Mouse (Mus musculus): Measurements from ENCODE around the gene Zfp235. TPM values are rescaled to one million over a fixed set of nuclear protein-coding genes. Genes with fewer than 3 reads are reported as not detected.

Zfp235 gene
- 1 to 10 TPM; 3.5 TPM for total RNA-seq (2021)
- long read RNA-seq, experiment 1, transcript Zfp235-201 (4 exons, 3,373 nt) = major isoform, 7 of 8 reads
- long read RNA-seq, experiment 1, partial matches to known transcripts = 0 of 8 reads
- long read RNA-seq, experiment 1, other reads (novel, unspliced or antisense) = 1 of 8 reads
- long read RNA-seq, experiment 2, transcript Zfp235-201 (4 exons, 3,373 nt) = major isoform, 5 of 7 reads
- long read RNA-seq, experiment 2, partial matches to known transcripts = 0 of 7 reads
- long read RNA-seq, experiment 2, other reads (novel, unspliced or antisense) = 1 of 7 reads

DNA sequence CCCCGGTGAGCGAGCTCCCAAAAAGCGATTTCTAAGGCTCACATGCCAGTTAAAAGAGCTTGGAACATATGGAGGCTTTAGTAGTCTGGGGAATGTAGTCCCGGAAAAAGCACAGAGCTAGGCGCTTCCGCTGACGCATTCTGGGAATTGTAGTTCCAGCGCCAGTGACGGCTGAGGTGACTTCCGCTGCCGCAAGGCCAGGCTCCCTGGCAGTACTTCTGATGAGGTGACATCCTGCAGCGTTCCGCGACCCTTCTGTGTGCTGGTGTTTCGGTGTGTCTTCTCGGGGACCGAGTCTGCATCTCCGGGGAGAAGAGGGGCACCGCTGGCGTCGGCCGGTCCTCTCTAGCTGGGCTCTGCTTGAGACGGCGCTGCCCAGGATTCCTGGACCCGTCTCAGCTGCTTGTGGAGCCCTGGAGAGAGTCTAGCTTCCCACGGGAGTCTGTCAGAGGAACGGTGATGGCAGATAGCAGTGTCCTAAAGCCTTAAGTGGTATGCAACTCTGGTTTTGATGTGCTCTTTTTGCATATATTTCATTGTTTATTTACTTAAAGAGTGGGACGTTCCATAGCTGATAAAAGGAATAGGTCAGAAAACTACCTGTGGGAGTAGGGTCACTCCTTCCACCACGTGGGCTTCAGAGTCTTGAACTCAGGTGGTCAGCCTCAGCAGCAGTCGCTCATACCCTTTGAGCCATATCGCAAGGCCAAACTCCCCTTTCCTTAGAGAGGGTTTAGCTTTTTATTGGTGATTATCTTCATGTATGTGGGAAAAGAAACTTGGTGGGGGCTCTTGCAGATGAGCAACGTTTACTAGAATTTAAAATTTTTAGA lies at the start of gene Zfp235:
Gene Zfp235, plus strand, starts transcription at position 174 of the 833 bp plus-strand sequence.
- DNase-seq (ENCODE audit: low spot score) = peak; percentile 89

DNA sequence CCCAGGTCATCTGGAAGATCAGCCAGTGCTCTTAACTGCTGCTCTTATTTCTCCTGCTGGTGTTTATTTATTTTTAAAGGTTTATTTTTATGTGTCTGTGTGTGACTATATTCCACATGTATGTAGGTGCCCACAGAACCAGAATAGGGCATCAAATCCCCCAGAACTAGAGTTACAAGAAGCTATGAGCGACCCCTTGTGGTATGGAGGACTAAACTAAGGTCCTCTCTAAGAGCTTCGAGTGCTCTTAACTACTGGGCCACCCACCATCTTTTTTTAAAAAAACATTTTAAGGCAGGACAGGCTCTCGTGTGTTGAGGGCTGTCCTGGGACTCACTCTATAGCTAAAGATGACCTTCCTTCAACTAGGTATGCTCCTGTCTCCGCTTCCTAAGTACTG lies 47.1 kb upstream of the Zfp235 start:
- DNase-seq (ENCODE audit: low spot score) = no peak

DNA sequence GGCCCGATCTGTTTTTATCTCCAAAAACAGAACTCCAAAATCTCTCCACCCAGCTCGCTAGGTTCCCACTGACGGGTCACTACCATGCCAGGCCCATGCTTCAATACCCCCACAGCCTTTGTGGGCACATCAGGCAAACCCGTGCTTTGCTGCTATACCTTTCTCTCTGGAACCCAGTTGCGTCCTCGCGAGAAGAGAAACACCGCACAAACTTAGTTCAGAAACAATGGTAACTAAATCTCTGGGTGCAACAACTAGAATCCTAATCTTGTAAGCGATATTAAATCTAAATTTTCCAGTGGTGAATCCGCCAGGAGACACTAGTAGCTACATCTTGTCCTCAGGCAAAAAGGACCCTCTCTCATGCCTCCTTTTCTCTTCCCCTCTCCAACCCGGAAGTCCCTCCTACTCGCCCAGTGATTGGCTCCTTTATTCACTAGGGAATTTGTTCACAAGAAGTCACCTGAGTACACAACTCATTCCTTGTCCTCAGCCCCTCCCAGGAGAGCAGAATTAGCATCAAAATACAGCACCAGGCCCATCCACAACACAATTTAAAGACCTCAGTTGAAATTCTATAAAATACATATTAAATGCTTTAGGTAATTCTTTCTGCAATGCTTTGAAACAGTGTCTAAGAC lies 46.4 kb upstream of the Zfp235 start:
- DNase-seq (ENCODE audit: low spot score) = no peak

DNA sequence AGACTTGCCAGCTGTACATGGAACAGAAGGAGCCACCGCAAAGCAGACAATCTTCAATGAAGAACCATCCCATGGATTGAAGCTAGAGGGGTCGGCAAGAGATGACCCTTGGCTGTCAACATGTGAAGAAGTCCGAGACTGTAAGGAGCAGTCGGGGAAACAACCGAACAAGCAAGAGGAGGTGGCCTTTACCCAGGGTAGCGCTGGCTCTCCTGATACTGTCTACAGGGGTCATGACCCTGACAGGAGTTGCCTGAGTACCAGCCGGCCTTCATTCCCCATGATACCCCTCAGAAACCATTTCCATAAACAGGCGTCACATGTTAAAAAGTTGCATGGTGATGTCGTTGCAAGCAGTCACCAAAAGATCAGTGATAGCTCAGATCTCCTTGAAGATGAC lies 29.6 kb upstream of the Zfp235 start:
- no peak for DNase-seq (ENCODE audit: low spot score)

DNA sequence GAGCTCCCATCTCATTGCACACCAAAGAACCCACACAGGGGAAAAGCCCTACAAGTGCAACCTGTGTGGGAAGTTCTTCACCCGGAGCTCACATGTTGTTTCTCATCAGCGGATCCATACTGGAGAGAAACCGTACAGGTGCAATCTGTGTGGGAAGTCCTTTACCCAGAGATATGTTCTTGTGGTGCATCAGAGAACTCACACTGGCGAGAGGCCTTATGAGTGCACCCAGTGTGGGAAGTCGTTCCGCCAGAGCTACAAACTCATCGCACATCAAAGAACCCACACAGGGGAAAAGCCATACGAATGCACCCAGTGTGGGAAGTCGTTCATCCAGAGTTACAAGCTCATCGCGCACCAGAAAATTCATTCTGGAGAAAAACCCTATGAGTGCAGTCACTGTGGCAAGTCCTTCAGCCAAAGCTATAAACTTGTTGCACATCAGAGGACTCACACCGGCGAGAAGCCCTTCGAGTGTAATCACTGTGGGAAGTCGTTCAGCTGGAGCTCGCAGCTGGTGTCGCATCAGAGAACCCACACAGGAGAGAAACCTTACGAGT lies 28.7 kb upstream of the Zfp235 start:
- no peak for DNase-seq (ENCODE audit: low spot score)

DNA sequence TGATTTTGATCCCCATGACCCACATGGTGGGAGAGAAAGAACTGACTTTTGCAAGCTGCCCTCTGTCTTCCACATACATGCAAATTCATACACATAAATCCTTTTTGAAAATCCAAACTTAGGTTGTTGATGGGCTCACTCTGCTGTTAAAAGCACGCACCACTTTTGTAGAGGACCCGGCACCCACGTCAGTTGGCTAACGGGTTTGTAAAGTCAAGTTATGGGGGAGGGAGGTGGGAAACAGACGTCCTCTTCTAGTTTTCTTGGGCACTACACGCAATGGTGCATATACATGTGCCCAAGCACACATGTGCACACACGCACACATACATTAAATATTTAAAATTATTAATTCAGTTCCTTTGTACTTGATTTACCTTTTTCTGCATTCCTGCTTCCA lies 23.1 kb upstream of the Zfp235 start:
- no peak for DNase-seq (ENCODE audit: low spot score)

DNA sequence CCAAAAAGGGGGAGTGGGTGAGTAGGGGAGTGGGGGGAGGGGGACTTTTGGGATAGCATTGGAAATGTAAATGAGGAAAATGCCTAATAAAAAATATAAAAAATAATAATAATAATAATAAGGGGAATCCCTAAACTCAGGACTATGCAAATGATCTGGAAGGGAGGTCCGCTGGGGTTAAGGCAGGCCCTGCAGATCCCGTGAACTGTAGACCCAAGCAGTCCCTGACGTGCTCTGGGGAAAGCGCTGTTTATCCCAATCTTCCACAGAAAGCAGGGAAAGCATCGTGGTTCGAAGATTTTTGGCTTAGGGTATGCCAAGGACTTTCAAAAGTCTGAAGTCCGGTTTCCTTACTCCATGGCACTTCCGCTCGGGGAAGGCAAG lies 22.2 kb upstream of the Zfp235 start:
- DNase-seq (ENCODE audit: low spot score) = no peak

DNA sequence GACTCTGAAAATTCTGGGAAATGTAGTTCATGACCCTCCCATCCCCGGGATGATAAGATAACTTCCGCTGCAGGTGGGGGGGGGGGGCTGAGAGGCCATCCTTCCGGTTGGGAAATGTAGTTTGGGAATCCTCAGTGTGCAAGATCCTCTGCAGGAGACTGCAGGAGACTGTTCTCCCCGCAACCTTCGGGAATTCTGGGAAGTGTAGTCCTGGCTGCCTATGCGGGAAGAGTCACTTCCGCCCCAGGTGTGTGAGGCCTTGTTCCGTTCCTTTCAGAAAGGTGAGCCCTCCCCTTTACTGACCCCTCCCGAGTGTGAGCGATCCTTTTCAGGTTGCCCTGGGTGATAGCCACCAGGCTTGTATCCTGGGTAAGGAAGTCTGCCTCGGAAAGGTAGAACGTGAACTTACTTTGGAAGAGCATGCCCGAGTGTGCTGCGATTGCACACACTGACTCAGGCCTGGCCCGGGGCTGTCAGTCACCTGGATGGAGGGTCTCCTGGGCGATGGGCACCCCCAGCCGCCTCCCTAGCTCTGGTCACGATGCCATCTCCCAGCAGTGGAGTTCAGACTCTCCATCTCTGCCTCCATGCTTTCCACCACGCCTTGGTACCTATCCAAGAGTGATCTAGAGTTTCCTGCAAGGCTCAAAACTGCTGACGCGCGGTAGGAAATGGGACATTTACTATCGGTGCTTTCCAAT lies 21.7 kb upstream of the Zfp235 start, which contains the start of gene Zfp112:
Gene Zfp112, plus strand, starts transcription at position 159 of the 701 bp plus-strand sequence.
- DNase-seq (ENCODE audit: low spot score) = peak; percentile 87

DNA sequence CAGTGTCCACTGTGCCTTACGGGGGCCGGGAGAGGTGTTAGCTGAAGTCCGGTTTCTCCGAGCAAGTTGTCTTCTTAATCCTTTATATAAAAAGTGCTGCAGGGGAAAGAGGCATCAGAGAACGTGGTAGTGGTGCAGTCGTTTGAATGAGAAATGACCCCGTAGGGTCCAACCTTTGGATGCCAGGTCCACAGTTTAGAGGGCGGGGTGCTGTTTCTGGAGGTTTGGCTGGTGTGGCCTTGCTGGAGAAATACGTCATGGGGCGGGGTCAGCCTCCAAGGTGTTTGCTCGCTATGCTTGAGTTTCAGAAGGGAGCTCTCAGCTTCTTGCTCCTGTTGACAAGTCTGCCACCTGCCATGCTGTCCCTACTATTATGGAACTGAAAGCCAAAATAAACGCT lies 21.0 kb upstream of the Zfp235 start:
- DNase-seq (ENCODE audit: low spot score) = peak; percentile 45

DNA sequence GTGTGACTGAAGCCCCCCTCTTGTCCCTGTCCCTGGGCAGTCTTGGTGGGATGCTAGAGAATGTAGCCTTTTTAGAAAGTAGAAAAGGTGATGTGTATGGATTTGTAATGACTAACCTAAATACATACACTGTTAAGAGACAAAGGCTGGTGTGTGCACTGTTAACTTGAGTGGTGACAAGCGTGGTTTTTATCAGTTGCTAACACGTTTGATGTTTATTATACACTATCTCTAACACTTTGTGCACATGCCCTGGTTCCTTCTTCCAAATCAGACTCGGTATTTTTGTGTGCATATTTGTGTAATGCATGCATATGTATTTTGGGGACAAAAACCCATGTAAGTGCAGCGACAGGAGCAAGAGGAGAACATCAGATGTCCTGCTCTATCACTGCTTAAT lies 17.3 kb upstream of the Zfp235 start:
- no peak for DNase-seq (ENCODE audit: low spot score)

DNA sequence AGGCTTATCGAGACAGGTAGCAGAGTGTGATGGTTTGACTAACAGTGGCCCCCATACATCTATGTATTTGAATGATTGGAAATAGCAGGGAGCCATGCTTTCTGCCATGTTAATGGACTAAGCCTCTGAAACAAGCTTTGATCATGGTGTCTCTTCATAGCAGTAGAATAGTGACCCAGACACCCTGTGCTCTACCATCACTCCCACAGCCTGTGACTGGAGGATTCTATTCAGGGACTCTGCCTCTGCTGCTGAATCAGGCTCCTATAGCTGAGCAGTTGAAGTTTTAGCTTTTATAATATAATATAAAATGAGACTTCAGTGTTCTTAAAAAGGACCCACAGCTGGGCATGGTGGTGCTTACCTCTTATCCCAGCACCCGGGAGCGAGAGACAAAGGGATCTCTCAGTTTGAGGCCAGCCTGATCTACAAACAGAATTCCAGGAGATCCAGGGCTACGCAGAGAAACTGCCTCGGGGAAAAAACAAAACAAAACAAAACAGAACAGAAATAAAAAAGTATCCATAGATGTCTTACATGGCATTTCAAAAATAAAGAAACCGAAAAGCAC lies 459 bp upstream of the Zfp235 start:
- no peak for DNase-seq (ENCODE audit: low spot score)

DNA sequence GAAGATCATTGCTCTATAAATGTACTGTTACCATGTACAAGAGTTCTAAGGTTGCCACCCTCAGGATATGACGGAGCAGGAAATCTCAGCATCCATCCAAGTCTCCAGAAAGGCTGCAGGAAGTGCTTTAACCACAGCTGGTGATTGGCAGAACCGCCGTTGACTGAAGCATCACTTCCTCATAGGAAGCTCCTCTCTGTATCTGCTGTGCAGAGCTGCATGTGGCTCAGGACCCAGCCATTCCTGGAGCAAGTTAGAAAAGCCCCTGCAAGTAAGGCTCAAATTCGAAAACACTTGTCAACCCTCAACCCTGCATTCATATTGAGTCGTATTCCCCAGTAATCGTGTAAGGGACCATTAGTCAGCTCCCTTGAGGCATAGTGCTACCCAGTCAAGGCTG lies 8.6 kb downstream of the Zfp235 start:
- no peak for DNase-seq (ENCODE audit: low spot score)

DNA sequence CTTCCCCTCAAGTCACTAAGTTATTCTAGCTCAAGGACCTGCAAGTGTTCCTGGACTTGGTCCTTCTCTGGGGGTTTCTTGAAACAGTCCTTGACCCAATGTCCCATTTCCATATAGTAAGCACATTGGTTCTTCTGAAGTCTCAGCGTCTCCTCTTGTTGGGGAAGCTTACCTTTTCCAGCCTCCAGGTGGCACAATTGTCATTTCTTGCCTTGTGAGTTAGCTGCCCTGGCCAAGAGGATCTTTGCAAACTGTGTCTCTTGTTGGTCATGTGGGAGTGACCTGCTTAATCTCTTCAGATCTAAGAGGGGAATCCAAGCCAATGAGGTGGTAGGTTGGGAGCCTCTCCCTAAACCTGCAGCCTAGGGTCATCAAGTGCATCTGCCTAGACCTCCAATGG lies 19.3 kb downstream of the Zfp235 start:
- DNase-seq (ENCODE audit: low spot score) = no peak

DNA sequence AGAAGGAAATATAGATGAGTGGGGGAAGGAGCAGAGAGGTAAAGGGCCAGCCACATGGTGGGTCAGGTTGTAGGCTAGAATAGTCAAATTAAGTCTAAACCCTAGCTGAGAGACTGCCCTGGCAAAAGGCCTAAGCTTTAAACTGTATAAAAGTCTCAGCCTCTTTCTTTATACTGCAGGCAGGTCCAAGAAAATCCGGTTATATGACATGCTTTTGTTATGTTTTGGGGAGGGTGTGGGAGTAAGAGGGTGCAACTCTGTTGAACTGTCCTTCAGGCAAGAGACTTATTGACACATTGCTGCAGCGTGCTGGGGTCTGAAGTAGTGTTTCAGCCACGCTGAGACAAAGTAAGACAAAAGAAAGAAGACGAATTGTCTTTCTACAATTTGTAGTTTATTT lies 38.2 kb downstream of the Zfp235 start:
- no peak for DNase-seq (ENCODE audit: low spot score)

DNA sequence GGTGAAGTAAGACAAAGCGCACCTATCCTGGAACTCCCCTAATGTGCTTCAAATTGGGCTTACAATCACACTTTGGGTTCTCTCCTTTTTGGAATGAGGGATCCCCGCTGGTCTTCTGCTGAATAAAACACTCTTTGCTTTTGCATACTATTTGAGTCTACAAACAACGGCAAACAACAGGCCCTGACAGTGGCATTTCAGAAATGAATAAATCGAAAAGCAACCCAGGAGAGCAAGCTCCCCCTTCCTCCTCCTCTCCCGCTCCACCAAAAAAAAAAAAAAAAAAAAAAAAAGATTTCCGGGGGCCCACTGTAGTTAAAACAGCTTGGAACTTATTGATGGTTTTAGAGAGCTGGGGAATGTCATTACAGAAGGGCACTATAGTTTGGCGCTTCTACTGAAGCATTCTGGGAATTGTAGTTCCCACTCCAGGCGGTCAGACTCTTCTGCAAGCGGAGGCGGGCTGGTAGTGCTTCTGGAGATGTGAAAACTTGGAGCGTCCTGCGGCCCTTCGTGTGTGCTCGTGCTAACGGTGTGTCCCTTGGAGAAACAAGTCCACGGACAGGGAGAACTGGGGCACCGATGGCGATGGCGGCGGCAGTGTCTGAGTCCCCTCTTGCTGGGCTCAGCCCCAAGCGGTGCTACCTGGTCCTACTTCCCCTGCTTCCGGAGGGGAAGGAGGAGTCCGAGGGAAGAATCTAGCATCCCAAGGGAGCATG lies 40.8 kb downstream of the Zfp235 start, which contains the start of gene Zfp114:
Gene Zfp114, plus strand, starts transcription at position 443 of the 719 bp plus-strand sequence.
- peak; percentile 21 for DNase-seq (ENCODE audit: low spot score)

DNA sequence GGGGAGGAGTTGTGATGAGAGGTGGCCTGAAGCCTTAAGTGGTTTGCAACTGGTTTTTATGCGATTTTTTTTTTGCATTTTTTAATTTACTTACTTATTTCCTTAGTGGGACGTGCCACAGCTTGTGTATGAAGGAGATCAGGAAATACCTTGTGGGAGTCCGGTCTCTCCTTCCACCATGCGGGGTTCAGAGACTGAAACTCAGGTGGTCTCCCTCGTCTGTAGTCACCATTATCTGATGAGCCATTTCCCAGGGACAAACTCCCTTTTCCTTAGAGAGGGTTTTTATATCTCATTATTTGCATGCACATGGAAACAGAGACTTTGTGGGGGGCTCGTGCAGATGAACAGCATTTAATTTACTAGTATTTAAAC lies 41.4 kb downstream of the Zfp235 start:
- DNase-seq (ENCODE audit: low spot score) = no peak

DNA sequence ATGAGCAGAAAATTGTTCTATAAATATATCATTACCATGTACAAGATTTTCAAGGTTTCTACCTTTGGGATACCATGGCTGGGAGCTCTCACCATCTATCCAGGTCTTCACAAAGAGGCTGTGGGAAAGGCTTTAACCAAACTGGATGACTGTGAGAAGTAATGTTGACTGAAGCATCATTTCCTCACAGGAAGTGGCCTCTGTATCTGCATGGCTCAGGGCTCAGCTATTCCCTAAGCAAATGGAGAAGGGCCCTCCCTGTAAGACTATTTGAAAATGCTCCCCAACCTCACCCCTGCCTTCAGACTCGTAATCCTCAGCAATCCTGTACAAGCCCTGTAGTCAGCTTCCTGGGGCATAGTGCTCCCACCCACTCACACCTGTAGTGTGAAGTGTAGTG lies 53.6 kb downstream of the Zfp235 start:
- DNase-seq (ENCODE audit: low spot score) = no peak

DNA sequence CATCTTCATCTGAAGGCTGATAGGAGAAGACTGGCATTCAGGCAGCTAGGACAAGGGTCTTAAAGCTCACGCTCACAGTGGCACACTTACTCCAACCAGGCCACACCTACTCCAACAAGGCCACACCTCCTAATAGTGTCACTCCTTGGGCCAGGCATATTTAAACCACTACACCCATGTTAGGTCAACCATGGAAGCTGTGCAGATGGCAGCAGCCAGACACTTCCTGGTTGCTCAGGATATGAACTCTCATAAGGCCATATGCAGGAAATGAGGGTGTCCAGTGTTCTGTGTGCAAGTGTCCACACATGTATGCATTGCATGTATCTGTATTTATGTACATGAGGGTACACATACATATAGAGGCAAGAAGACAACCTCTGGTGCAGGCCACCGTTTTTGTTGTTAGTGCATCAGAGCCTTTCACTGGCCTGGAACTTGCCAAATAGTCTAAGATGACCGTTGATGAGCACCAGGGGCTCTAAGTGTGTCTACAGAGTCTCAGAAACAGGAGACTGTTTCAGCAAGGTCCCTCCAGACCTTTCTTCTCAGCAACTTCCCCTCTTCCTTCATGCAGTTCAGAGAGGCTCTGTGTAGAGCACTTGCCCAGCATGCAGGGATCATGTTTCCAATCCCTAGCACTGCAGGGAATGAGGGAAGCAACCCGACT lies 55.1 kb downstream of the Zfp235 start:
- no peak for DNase-seq (ENCODE audit: low spot score)

DNA sequence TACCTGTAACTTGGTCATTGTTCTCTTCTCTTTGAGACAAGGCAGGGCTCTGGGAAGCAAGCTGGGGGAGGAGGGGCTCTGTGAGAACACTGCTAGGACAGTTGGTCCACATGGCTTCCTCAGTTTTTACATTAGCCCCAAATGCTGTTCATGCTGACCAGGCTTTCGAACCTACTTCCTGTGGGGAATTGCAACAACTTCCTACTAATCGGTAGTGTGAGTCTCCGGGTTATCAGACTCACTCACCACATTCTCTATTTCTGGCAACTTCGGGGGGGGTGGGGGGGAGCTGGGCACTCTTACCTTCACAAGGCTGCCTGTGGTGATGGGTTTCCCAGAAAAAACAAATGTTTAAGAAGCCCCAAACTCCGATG lies 55.6 kb downstream of the Zfp235 start:
- DNase-seq (ENCODE audit: low spot score) = no peak

DNA sequence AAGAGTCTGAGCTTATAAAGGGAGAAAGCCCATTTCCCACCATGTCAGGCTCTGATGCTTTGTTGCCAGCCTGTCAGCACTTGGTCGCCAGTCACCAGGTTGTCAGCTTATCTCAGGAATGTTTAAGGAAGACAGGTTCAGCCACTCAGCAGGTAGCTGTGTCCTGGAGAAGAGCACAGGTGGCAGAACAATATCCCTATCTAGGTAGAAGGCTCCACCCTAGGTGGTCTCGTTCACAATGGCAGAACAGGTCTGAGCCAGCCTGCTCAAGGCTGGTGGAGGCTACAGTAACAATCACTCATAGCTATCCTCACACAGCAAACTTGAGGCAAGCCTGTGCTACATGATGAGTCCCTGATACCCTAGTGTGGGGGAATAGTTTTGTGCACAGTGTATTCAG lies 57.4 kb downstream of the Zfp235 start:
- no peak for DNase-seq (ENCODE audit: low spot score)

Measured in gastrocnemius, adult 18-20 months (tissue).